Mouse (Mus musculus) spleen, adult 2 months (tissue): ENCODE data around the gene Rtf2.

Source experiments
- CTCF ChIP-seq: fragments of 200-500 bp; IDR thresholded peaks from 2 replicates; pipeline ENCODE4 v1.5.1; 2011; ENCODE audit warnings: mild to moderate bottlenecking, inconsistent platforms; ENCODE audit not compliant: insufficient read depth, insufficient read length, insufficient replicate concordance; ENCODE audit errors: extremely low read depth
- POLR2A ChIP-seq: fragments of 200-500 bp; IDR thresholded peaks from 2 replicates; pipeline ENCODE4 v1.6.1; 2011; ENCODE audit warnings: low read depth, low read length, inconsistent platforms

GRCm38 (mm10) chr2:172467206-172467605, 26.9 kb downstream of the Rtf2 start:
- no peak for TF ChIP-seq CTCF
- no peak for TF ChIP-seq POLR2A
